Mouse (Mus musculus) kidney, embryonic 14.5 days (tissue): ENCODE results near the gene Slc9a3r1. TPM values are rescaled to one million over a fixed set of nuclear protein-coding genes. Genes with fewer than 3 reads are reported as not detected.

Experiments used
- ATAC-seq: fragments of 200-750 bp; cut with Nextera tagmentation; 2 replicates; pipeline ENCODE4 v1.8.0; 2017; ENCODE audit warnings: moderate number of reproducible peaks, mild to moderate bottlenecking, moderate TSS enrichment, moderate library complexity; ENCODE audit not compliant: low FRiP score, low TSS enrichment
- H3K27ac ChIP-seq: fragments of 300-500 bp; sonication (generic); 2 replicates; pipeline ENCODE4 v1.5.1; 2014; ENCODE audit warnings: low read depth, mild to moderate bottlenecking, low read length, moderate library complexity, mixed read lengths
- H3K27me3 ChIP-seq: fragments of 300-500 bp; sonication (generic); 2 replicates; pipeline ENCODE4 v1.6.1; 2014; ENCODE audit warnings: mild to moderate bottlenecking, low read length; ENCODE audit not compliant: control insufficient read depth, insufficient read depth
- H3K36me3 ChIP-seq: fragments of 300-500 bp; sonication (generic); 2 replicates; pipeline ENCODE4 v1.6.1; 2014; ENCODE audit warnings: low read length, mixed read lengths; ENCODE audit not compliant: control insufficient read depth, insufficient read depth
- H3K4me1 ChIP-seq: fragments of 300-500 bp; sonication (generic); 2 replicates; pipeline ENCODE4 v1.6.1; 2014; ENCODE audit warnings: low read length, mixed read lengths; ENCODE audit not compliant: control insufficient read depth, insufficient read depth
- H3K4me2 ChIP-seq: fragments of 300-500 bp; sonication (generic); replicated peaks from 2 replicates; pipeline ENCODE4 v1.6.1; 2014; ENCODE audit warnings: low read depth, mild to moderate bottlenecking, low read length
- H3K4me3 ChIP-seq: fragments of 300-500 bp; sonication (generic); 2 replicates; pipeline ENCODE4 v1.5.1; 2014; ENCODE audit warnings: mild to moderate bottlenecking, low read length
- H3K9ac ChIP-seq: fragments of 300-500 bp; sonication (generic); 2 replicates; pipeline ENCODE4 v1.6.1; 2014; ENCODE audit warnings: low read depth, mild to moderate bottlenecking, low read length, moderate library complexity
- H3K9me3 ChIP-seq: fragments of 300-500 bp; sonication (generic); 2 replicates; pipeline ENCODE4 v1.6.1; 2016; ENCODE audit warnings: low read length; ENCODE audit not compliant: control insufficient read depth
- WGBS: fragments of 180-500 bp; shearing (Covaris S2); extraction: QIAGEN DNeasy Blood & Tissue Kit; methylation state at CpG from one replicate; pipeline ENCODE4 v1.1.7; 2014; 5-methylcytosine and 5-hydroxymethylcytosine counted together
- polyA plus RNA-seq: library from polyadenylated mRNA; unstranded; fragments of >200 nt; fragmentation: Nextera tagmentation; extraction: Ambion mirVana; gene quantifications from 2 replicates; pipeline ENCODE4 v1.2.1, GENCODE M21; 2014

Slc9a3r1 gene
- polyA plus RNA-seq, result 81.5 and 110 TPM in 2 replicates

DNA sequence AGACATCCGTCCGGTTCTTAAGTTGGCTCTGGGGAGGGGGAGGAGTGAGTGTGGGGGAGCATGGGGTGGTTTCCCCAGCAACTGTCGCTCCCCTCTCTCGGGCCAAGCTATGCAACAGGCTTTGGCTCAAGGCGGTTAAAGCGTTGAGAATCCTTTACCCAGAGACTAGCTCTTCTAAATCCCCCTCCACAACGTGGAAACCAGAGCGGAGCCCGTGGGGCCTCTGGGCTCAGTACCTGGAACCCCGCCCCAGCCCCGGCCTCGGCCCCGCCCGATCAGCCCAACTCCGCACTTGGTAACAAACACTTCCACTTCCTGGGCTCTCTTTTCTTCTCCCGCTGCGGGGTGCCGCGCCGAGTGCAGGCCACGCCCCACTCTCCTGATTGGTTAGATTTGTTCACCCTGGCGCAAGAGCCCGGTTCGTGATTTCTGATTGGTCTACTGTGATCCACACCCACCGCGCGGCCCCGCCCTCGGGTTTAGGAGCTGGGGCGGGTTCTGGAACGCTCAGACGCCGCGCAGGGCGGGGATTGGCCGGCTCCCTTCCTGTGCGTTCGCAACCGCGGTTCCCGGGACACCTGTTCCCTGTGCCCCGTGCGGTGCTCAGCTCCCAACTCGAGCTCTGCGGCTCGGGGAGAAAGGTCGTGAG is at the start of gene Slc9a3r1:
Gene Slc9a3r1 (plus strand): TSS at position 510 of the 649 bp plus-strand sequence.
- H3K4me3 ChIP-seq, result peak within 1 kb of the TSS; percentile 56
- peaks cover 28% of the 10 kb centered on the region; the same call in 1 of the 2 replicates for H3K4me1 ChIP-seq
- H3K27ac ChIP-seq, result peak within 1 kb of the TSS; percentile 82; the same call in 1 of the 2 replicates
- no peaks in the 10 kb centered on the region for H3K36me3 ChIP-seq
- under 1% methylated on average over 47 of the region's 47 CpGs for WGBS
- no peaks in the 10 kb centered on the region for H3K9me3 ChIP-seq
- ATAC-seq, result peak; percentile 95
- peak within 1 kb of the TSS; percentile 48 for H3K9ac ChIP-seq
- H3K27me3 ChIP-seq, result peaks cover 3% of the 10 kb centered on the region; the same call in 1 of the 2 replicates
- H3K4me2 ChIP-seq, result peak within 1 kb of the TSS; percentile 79

DNA sequence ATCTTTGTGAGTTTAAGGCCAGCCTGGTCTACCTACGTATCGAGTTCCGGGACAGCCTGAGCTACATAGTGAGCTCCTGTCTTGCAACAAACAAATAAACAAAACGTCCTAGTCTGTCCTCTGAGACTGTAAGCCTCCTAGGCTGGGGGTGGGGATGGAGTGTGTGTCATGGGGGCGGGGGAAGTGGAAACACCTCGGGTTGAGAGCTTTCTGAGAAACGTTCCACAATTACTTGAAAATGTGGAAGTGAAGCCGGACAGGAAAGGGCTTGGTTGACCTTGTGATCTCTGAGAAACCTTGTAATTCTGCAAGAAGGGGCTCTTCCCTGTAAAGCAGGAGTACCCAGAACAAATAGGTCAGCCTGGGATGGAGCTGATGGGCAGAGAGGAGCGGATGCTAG is 43.7 kb upstream of the Slc9a3r1 start:
- Histone ChIP-seq H3K27me3 (no peaks in the 10 kb centered on the region), H3K27ac (no peak overlapping the region), H3K36me3 (no peaks in the 10 kb centered on the region), H3K4me3 (no peak overlapping the region), H3K9ac (no peak overlapping the region), H3K4me1 (no peaks in the 10 kb centered on the region), H3K9me3 (no peaks in the 10 kb centered on the region), H3K4me2 (no peak overlapping the region)
- 63% methylated on average over 9 of the region's 9 CpGs for WGBS
- no peak for ATAC-seq

DNA sequence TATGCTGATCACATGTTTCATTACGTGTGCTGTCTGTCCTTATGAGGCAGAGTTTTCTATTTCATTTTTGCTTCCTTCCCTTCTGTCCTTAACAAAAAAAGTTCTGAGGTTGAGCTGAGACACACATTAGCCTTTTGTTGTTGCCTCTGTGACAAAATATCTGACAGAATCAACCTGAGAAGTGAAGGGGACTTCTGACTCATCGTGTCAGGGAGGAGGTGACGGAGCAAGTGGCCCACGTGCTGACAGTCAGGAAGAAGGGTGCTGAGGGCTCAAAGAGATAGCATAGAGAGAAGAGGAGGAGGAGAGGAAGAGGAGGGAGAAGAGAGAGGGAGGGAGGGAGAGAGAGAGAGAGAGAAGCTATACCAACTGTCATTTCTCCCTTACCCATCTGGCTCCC is 34.7 kb upstream of the Slc9a3r1 start:
- no peaks in the 10 kb centered on the region for H3K4me1 ChIP-seq
- H3K9me3 ChIP-seq, result no peaks in the 10 kb centered on the region
- WGBS, result 72% methylated on average over 4 of the region's 4 CpGs
- no peak overlapping the region for H3K27ac ChIP-seq
- no peak for ATAC-seq
- H3K4me3 ChIP-seq, result no peak overlapping the region
- no peak overlapping the region for H3K4me2 ChIP-seq
- no peaks in the 10 kb centered on the region for H3K36me3 ChIP-seq
- no peaks in the 10 kb centered on the region for H3K27me3 ChIP-seq
- H3K9ac ChIP-seq, result no peak overlapping the region

DNA sequence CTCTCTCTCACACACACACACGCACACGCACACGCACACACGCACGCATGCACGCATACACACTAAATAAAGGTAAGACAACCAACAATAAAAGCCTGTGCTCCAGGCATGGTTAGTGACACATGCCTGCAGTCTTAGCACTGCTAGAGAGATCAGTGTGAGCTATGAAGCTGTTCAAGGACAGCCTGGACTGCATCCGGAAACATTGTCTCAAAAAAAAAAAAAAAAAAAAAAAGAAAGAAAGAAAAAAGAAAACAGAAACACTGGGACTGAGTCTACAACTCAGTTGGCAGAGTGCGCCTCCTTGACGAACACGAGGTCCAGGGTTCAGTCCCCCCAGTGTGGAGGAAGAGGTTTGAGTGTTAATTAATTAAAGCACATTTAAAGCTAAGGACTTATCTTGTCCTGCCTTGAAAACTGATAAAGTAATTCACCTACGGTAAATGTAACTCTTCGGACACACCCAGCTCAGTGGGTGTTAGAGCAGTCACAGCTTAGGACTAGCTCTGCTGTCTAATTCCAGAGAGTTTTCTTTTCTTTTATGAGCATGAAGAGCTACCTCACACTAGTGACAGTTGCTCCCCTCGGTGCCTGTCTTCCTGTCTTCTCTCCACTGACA is 33.5 kb upstream of the Slc9a3r1 start:
- Histone ChIP-seq H3K4me2 (no peak overlapping the region), H3K27me3 (no peaks in the 10 kb centered on the region), H3K9ac (no peak overlapping the region), H3K4me3 (no peak overlapping the region), H3K36me3 (no peaks in the 10 kb centered on the region), H3K27ac (no peak overlapping the region), H3K9me3 (no peaks in the 10 kb centered on the region), H3K4me1 (no peaks in the 10 kb centered on the region)
- WGBS, result 88% methylated on average over 13 of the region's 13 CpGs
- no peak for ATAC-seq

DNA sequence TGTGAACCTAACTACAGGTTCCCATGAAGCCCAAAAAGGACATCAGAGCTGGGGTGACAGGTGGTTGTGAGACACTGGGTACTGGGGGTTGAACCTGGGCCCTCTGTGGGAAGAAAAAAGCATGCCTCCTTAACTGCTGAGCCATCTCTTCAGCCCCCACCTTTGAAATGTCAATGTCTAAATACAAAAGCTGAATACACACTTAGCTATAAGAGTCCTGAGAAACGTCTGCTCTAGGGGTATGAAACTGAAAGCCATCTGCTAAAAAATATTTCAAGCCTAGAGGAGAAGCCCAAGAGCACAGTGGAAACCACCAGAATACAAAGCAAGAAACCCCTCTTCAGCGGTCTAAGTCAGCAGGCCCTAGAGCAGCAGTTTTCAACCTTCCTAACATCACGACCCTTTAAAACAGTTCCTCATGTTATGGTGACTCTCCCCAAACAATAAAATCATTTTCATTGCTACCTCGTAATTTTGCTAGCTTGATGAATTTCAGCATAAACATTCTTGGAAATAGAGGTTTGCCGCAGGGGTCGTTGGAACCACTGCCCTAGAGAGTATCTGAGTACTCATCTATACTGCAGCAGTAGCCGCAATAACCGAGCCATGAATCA is 31.3 kb upstream of the Slc9a3r1 start:
- 68% methylated on average over 8 of the region's 8 CpGs for WGBS

DNA sequence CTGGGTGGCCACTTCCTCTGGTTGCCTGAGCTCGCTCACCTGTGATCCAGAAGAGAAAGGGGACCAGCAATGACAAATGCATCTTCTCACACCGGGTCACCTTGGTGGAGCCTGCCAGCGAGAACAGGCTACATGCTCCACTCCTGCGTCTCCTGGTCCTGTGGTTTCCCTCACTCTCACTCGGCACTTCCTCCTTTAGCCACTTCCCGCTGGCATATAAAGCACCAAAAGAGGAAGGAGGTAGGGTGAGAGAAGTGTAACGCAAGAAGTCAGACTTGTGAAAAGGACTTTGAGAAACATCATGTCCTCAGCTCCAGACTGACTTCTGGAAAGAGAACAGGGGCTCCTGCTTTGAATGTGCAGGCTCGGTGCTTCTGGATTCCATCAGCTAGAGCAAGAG is 29.3 kb upstream of the Slc9a3r1 start, which contains the start of gene Cd300lf:
Gene Cd300lf (minus strand): TSS at position 193 of the 400 bp plus-strand sequence.
- no peak for ATAC-seq
- no peaks in the 10 kb centered on the region for H3K27me3 ChIP-seq
- no peak within 1 kb of the TSS for H3K9ac ChIP-seq
- H3K36me3 ChIP-seq, result no peaks in the 10 kb centered on the region
- no peaks in the 10 kb centered on the region for H3K4me1 ChIP-seq
- WGBS, result 77% methylated on average over 8 of the region's 8 CpGs
- H3K27ac ChIP-seq, result no peak within 1 kb of the TSS
- no peaks in the 10 kb centered on the region for H3K9me3 ChIP-seq
- H3K4me3 ChIP-seq, result no peak within 1 kb of the TSS
- no peak within 1 kb of the TSS for H3K4me2 ChIP-seq

More for the DNA sequence above, 31.3 kb upstream of the Slc9a3r1 start:
- Histone ChIP-seq H3K9me3 (no peaks in the 10 kb centered on the region), H3K4me1 (no peaks in the 10 kb centered on the region), H3K36me3 (no peaks in the 10 kb centered on the region), H3K9ac (no peak overlapping the region), H3K4me3 (no peak overlapping the region), H3K27me3 (no peaks in the 10 kb centered on the region), H3K4me2 (no peak overlapping the region), H3K27ac (no peak overlapping the region)
- ATAC-seq, result no peak

DNA sequence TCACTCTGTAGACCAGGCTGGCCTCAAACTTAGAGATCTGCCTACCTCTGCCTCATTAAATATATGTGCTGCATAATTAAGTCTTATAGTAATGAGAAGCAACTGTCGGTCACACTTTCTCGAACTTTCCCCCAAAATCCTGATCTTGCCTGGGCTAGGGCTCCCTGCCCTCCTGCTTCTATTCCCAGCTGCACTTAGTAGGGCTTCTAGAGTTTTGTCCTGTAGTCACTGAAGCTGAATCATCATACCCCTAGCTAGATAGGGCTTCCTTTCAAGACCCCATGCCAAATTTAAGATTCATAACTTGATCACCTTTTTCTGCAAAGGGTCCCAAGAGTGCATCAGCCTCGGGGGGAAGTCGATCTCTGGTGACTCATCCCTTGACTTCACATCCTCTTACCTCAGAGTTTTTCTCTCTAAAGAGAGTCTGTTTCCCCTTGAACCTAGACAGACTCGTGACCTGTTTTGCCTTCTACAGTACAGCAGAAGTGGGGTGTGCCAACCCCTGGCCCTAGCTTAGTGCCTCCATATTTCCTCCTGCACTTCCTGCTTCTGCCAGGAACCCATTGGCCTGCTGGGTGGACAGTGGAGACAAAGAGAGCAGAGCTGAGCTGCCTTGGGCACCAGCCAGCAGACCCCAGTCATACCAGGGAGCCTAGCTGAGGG is 24.4 kb upstream of the Slc9a3r1 start:
- H3K9me3 ChIP-seq, result no peaks in the 10 kb centered on the region
- WGBS, result 82% methylated on average over 5 of the region's 5 CpGs
- no peak overlapping the region for H3K4me3 ChIP-seq
- H3K4me1 ChIP-seq, result no peaks in the 10 kb centered on the region
- ATAC-seq, result no peak
- no peak overlapping the region for H3K27ac ChIP-seq
- no peaks in the 10 kb centered on the region for H3K36me3 ChIP-seq
- no peak overlapping the region for H3K9ac ChIP-seq
- no peak overlapping the region for H3K4me2 ChIP-seq
- no peaks in the 10 kb centered on the region for H3K27me3 ChIP-seq

DNA sequence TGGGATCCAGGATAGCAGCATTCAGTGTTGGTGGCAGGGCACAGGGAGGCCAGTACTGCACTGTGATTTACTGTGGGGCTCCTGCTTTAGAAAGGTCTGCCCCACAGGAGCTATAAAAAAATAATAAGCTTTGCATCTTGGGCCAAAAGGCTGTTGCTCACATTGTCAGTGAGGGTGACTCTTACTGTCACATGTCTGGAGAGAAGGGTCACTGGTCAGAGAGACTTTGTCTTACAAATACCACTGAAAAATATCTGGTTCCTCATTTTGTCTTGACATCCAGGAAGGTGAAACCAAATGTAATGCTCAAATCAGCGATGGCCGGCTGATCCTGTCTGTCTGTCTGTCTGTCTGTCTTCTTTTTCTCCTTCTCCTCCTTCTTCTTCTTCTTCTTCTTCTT is 21.2 kb upstream of the Slc9a3r1 start:
- no peak overlapping the region for H3K4me2 ChIP-seq
- no peaks in the 10 kb centered on the region for H3K36me3 ChIP-seq
- no peak for ATAC-seq
- H3K27ac ChIP-seq, result no peak overlapping the region
- H3K4me3 ChIP-seq, result no peak overlapping the region
- H3K27me3 ChIP-seq, result no peaks in the 10 kb centered on the region
- H3K9me3 ChIP-seq, result no peaks in the 10 kb centered on the region
- WGBS, result 78% methylated on average over 2 of the region's 2 CpGs
- no peaks in the 10 kb centered on the region for H3K4me1 ChIP-seq
- H3K9ac ChIP-seq, result no peak overlapping the region
